Mouse (Mus musculus) splenic B cell, adult 2 months (primary cell): ENCODE measurements around the gene Gm43720.
A peak's percentile ranks its signal among the peaks of the same experiment; 100 is the strongest.

Source experiments
- DNase-seq: peaks from one replicate; pipeline ENCODE4 v3.0.0-alpha.2; 2011; ENCODE audit warnings: low read depth, low spot score
- H3K27me3 ChIP-seq: 2 replicates; pipeline ENCODE4 v1.6.1; 2012; ENCODE audit warnings: mild to moderate bottlenecking, low read length, moderate library complexity, mixed read lengths; ENCODE audit not compliant: control insufficient read depth, poor library complexity, insufficient read depth, severe bottlenecking
- H3K36me3 ChIP-seq: 2 replicates; pipeline ENCODE4 v1.6.1; 2012; ENCODE audit warnings: mild to moderate bottlenecking, low read length, moderate library complexity, mixed read lengths; ENCODE audit not compliant: control insufficient read depth, poor library complexity, insufficient read depth, severe bottlenecking

The Gm43720 gene

DNA sequence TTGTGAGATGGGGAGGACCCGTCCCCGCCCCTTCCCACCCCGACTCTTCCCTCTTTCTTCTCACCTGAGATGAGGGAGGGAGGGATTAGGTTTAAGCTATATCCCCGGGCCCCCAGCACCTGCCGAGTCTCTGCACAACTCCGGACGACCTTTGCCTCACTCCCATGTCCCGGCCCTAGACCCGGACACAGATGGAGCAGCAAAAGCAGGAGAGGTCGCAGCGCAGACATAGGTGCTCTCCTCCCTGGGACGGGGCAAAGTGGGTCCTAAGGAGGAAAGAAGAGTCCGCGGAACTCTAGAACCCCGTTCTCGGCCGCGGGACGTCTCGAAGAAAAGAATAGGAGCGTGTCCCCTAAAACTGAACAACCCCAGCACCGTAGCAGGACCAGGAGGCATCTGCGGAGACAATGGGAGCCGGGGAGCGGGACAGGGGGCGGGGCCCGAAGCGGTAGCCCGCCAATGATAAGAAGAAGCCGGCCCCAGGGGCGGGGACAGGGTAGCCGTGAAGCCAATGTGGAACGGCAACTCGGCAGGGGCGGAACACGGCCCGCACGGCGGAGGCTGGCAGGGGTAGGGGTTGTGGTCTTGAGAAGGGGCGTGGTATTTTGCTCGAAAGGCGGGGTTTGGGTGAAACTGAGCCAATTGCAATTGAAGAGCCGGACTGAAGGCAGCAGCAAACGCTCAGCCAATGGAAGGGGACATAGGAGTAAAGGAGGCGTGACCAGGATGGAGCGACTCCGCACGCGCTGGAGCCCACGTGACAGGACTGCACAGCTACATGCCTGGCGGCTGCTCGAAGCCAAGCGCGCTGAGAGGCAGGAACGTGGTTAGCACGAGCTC lies at the start of gene Gm43720, which contains the start of the genes Gpc2 and Stag3:
Gm43720 (minus strand) TSS at position 374 of the 840 bp plus-strand sequence.
Gpc2 (minus strand) TSS at position 421 of the 840 bp plus-strand sequence.
Stag3 (plus strand) TSS at position 656 of the 840 bp plus-strand sequence.
- Histone ChIP-seq H3K36me3 (no peaks in the 10 kb centered on the region; the same call in 1 of the 2 replicates), H3K27me3 (no peaks in the 10 kb centered on the region)
- peak; percentile 95 for DNase-seq

DNA sequence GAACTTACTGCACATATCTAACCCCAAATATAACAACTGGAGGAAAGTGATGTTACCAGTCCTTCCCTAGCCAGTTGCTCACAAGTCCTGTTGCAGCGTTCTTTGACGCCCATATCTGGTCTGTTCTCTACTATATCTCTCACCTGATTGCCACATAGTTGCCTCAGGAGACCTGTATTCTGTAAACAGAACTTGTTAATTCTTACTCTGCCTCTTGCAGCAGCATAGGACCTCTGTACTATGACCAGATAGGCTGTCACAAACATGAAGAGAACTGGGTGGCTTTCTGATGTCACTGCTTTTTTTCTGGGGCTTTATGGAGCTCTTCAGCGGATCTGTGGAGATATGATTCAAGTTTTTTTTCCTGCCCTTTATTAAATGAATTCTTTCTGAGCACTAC lies 33.0 kb upstream of the Gm43720 start:
- no peaks in the 10 kb centered on the region for H3K36me3 ChIP-seq
- DNase-seq: no peak
- no peaks in the 10 kb centered on the region for H3K27me3 ChIP-seq

- H3K36me3 ChIP-seq: no peaks in the 10 kb centered on the region
- H3K27me3 ChIP-seq: no peaks in the 10 kb centered on the region
- DNase-seq: no peak
Observed at GRCm38 (mm10) chr5:138299613-138300012, 19.9 kb upstream of the Gm43720 start.

DNA sequence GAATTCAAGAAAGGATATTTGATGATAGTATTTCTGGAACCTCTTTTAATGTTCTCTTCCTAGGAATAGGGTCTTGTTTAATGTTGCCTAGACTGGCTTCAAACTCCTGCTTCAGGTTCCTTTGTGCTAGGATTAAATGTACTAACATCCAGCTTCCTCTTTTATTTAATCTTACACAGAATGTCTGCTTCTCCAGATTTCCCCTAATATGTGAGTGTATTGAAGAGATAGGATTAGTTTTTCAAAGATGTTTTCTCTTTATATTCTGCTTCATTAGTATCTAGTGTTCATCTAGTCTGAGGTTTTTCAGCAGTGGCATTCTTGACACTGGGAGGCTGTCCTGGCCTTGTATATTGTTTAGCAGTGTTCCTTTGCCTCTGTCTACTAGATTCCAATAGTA lies 14.4 kb upstream of the Gm43720 start:
- no peak for DNase-seq
- Histone ChIP-seq H3K36me3 (no peaks in the 10 kb centered on the region), H3K27me3 (no peaks in the 10 kb centered on the region)

DNA sequence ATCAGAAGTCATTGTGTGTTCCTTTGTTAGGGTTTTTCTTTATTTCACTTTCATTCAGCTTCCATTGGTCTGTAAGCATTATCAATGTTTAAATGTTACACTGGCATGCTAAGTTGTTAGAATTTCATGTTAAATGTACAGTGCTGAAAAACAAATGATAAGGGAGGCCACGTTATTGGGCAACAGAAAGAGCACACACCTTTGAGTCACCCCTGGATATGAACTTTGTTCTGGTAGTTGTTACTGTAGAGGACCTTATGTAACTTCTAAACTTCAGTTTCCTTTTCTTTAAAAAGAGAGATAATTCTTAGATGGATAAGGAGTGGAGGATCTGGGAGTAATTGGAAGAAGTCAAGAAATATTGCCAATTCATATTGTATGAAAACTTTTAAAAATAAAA lies 11.9 kb upstream of the Gm43720 start:
- DNase-seq: no peak
- no peaks in the 10 kb centered on the region for H3K27me3 ChIP-seq
- no peaks in the 10 kb centered on the region for H3K36me3 ChIP-seq

DNA sequence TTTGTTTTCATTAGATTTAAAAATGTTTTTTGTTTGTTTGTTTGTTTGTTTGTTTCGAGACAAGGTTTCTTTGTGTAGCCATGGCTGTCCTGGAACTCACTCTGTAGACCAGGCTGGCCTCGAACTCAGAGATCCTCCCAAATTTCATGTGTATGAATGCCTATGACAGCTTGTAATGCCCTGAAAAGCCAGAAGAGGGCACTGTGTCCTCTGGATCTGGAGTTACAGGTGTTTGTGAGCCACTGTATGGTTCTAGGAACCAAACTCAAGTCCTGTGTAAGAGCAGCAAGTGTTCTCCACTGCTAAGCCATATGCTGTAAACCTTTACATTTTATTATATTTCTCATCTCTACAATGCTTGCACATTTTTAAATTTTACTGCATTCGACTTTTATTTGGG lies 8.1 kb upstream of the Gm43720 start:
- H3K36me3 ChIP-seq: no peaks in the 10 kb centered on the region
- no peaks in the 10 kb centered on the region for H3K27me3 ChIP-seq
- DNase-seq: peak; percentile 55

DNA sequence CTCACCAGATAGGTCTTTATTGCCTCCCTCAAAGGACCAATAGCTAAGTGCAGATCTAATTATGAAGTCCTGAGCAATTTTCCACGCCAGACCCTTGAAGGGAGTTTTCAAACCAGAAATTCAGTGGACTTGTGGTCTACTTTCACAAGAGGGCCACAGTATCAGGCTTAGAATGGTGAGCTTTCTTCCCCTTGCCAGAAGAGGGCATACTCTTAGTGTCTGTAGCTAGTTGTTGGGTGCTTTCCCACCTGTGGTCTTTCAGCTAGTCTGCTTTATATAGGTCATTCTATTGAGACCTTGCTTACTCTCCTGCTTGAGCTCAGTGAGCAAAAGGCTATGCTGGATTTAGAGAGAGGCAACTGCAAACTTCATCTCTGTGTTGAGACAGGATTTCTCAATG lies 3.8 kb upstream of the Gm43720 start:
- peak; percentile 53 for DNase-seq
- H3K27me3 ChIP-seq: no peaks in the 10 kb centered on the region
- no peaks in the 10 kb centered on the region; the same call in 1 of the 2 replicates for H3K36me3 ChIP-seq

DNA sequence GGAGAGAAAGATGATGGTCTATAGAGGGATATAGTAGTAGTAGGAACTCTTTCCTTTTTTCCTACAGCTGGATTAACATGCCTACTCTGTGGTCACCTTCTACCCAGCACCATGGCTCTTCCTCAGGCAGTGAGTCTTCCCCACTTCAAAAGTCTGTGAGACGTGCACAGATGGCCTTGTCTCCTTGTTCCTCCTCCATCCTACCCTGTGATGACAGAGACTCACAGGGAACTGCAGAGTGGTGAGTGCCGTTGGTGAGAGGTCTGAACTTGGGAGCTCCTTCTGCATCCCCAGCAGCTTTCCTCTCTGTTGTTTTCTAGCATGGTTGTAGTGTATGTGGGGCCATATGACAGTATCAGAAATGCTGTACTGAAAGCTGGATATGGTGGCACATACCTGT lies 2.0 kb upstream of the Gm43720 start:
- Histone ChIP-seq H3K27me3 (no peaks in the 10 kb centered on the region), H3K36me3 (no peaks in the 10 kb centered on the region; the same call in 1 of the 2 replicates)
- no peak for DNase-seq

DNA sequence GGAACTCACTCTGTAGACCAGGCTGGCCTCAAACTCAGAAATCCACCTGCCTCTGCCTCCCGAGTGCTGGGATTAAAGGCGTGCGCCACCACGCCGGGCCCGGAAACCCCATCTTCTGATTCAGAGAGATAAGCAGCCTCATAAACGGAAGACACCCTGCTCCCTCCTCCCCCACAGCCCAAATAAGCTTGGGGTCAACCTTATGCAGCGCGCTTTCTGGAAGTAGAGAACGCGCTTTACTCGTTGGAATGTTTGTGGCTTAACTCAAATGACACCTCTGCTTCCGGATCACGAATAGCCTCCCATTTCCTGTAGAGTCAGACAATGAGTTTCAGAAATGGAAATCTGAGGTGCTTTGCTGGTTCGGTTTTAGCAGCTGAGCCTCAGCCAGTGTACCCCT lies 1.1 kb upstream of the Gm43720 start:
- Histone ChIP-seq H3K36me3 (no peaks in the 10 kb centered on the region; the same call in 1 of the 2 replicates), H3K27me3 (no peaks in the 10 kb centered on the region)
- DNase-seq: no peak

DNA sequence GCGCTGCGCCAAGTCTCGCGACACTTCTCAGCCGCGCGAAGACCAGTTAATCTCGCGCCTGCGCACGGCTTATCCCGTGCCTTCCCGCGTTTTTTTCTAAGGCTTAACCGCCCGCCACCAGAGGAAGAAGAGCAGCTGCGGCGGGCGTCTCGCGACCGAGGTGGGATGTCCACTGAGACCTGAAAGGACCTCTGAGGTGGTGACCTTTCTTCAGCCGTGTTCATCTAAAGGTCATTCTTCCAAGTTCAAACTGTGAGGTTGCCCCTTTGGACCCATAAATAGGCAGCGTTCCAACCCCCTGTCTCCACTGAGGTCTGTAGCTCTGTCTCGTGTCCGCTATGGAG lies 639 bp upstream of the Gm43720 start:
- Histone ChIP-seq H3K27me3 (no peaks in the 10 kb centered on the region), H3K36me3 (no peaks in the 10 kb centered on the region; the same call in 1 of the 2 replicates)
- no peak for DNase-seq

GRCm38 (mm10) chr5:138277994-138278393 lies 1.8 kb downstream of the Gm43720 start:
- DNase-seq: no peak
- H3K27me3 ChIP-seq: no peaks in the 10 kb centered on the region
- no peaks in the 10 kb centered on the region; the same call in 1 of the 2 replicates for H3K36me3 ChIP-seq

DNA sequence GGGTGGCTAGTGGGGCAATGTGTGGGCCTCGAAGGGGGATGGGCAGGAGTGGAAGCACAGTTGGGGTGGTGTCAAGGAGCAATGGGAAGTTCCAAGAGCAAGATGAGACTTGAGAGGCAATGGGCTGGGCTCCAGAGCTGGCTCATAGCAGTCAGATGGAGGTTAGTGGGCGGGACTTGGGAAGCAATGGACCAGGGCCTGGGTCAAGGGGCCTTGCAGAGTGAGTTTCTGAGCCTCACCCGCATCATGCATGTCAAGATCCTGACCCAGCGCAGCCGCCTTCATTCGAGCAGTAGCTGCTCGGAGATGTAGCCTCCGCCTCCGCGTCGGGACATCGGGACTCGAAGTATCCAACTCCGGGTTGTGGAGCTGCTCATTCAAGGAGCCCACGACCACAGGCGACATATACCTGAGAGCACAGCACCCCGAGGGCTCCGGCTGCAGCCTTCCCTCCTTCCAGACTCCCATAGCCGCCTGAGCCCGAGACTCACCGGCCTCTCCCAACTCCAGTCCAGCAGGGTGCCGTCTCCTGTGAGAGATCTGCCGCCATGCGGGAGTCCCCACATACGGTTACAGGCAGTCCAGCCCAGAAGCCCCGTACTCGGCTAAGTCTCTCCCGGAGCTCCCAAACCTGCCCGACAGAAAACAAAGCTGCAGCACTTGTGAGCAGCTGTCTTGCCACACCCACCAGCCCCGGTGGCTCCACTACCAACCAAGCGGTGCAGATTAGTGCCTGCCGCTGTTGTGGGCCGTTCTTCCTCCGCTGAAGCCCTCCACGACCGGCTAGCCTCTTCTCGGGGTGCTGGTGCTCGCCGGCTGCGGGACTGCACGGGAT lies 4.3 kb downstream of the Gm43720 start:
- H3K27me3 ChIP-seq: no peaks in the 10 kb centered on the region
- no peak for DNase-seq
- no peaks in the 10 kb centered on the region for H3K36me3 ChIP-seq

DNA sequence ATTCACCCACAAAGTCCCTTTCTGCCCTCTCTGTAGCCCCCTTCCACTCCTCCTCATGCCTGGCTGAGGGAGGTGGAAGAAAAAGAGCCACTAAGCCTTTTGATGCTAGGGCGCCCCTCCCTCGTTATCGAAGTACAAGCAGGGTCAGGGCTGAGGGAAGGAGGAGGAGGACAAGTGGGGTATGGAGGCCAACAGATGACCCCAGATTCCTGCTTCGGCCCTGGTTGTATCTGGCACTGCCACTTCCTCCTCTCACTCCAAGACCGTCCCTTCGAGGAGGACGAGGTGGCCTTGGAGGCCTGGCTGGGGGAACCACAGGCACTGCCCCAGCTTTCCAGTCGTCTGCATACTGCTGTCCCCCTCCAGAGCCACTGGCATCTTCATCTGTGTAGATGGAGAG lies 5.6 kb downstream of the Gm43720 start:
- H3K36me3 ChIP-seq: no peaks in the 10 kb centered on the region
- DNase-seq: no peak
- no peaks in the 10 kb centered on the region for H3K27me3 ChIP-seq

DNA sequence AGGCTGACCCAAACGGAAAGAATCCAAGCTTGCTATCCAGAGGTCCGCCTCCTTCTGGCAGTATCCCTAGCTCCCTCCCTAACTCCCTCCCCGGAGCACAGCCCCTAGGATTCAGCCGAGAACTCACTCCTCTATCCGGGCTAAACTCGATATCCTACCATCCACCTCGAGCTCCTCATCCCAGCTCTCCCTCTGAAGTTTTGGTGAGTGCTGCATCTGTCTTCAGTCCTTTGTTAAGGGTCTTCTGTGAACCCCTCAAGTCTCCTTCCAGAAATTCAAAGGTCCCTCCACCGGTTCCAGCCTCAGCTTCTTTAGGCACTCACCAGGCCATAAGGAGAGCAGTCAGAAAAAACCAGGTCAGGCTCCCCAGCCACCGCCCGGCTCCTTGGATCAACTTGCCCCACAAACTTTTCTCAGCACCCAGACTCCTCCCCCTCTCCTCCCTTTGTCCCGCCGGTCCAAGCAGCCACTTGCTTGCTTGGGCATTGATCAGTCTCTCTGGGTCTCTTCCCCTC lies 7.3 kb downstream of the Gm43720 start, which contains the start of gene Gal3st4:
Gal3st4 (minus strand) TSS at position 432 of the 515 bp plus-strand sequence.
- no peak for DNase-seq
- no peaks in the 10 kb centered on the region for H3K36me3 ChIP-seq
- no peaks in the 10 kb centered on the region for H3K27me3 ChIP-seq

- Histone ChIP-seq H3K36me3 (no peaks in the 10 kb centered on the region), H3K27me3 (no peaks in the 10 kb centered on the region)
- DNase-seq: no peak
Observed at GRCm38 (mm10) chr5:138271232-138271631, 8.5 kb downstream of the Gm43720 start.
